Mouse (Mus musculus) left cerebral cortex, postnatal 25 days (tissue): ENCODE data around the gene P4htm. TPM values are rescaled to one million over a fixed set of nuclear protein-coding genes. Genes with fewer than 3 reads are reported as not detected.

Experiments
- DNase-seq, 2 experiments: peaks; one replicate each; pipeline ENCODE4 v3.0.0; 2022; ENCODE audit warnings: low spot score in 2 of 2, mixed read lengths in 1 of 2
- intact Hi-C: fragments of 180-260 bp; cut with DNase I; formaldehyde crosslinking; loops from one replicate; pipeline ENCODE4 v1.15.1; 2025
- microRNA-seq, 2 experiments: library from miRNA; unstranded; fragments of <30 nt; microRNA quantifications; one replicate each; pipeline ENCODE4 v1.2.0; 2022
- total RNA-seq, 2 experiments: library from RNA; stranded (reverse); gene quantifications; 2 replicates each; pipeline ENCODE4 v1.2.3; 2021

P4htm gene
- total RNA-seq, 2 experiments from 2014 or later: 77.2 to 82.9 TPM

DNA sequence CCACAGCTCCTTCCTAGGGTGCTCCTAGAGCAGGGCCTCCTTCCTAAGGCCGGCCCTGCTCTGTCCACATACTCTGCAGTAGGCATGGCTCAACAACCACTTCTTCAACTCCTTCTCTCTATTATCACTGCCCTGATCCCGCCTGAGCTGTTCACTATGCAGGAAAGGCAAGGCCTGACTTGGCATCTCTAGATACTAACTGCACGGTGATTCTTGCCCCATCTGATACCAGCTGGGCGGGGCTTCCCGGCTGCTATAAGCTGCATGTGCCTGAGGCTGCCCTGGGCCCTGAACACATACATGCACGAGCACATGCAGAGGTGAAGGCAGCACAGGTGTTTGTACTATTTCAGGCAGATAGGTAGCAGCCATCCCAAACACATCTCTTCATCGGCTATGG lies 33.3 kb downstream of the P4htm start:
- DNase-seq: no peak
- intact Hi-C loops: no loop called here

DNA sequence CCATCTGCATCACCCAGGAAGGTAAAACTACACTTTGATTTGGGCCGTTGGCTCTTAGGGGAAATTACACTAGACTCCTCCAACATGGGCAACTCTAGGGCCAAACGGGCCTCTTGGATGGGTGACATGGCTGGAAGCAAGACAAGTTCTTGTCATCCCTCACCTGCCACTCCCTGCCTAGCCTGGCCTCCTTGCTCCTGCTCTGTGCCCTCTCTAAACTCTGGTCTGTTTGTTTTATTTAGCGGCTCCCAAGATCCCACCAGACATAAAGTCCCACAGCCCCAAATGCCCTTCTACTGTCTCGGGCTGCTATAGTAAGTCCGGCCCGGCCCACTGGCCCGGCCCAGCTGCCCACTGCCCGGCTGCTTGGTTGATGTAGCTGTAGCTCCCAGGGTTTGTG lies 33.8 kb downstream of the P4htm start:
- intact Hi-C loops: no loop called here

DNA sequence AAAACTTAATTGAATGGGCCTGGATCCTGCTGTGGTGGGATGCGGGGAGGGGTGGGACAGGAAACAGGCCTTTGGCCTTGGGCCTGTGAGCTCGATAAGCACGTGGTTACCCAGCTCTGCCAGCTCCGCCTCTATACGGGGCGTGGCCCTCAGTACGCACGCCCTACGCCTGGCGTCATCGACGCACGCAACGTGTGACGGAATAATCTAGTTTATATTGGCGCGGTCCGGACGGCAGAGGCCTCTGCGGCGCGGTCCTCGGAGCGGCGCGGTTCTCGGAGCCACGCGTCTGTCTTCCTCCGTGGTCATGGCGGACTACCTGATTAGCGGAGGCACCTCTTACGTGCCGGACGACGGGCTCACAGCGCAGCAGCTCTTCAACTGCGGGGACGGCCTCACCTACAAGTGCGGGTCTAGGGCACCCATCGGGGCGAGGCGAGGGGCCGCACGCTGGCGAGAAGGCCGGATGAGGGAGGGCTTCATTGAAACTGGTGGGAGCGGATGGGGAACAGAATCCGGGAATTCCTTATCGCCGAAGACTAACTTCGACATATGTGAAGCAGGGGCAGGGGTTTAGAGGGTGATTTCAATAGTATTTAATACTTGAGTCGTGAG lies 37.1 kb downstream of the P4htm start, which contains the start of gene Impdh2:
Gene Impdh2 (plus strand): TSS at position 60 of the 615 bp plus-strand sequence.
- intact Hi-C loops: no loop called here
- DNase-seq: peak; percentile 93 to 96

More for the DNA sequence above, 33.8 kb downstream of the P4htm start:
- DNase-seq: no peak

DNA sequence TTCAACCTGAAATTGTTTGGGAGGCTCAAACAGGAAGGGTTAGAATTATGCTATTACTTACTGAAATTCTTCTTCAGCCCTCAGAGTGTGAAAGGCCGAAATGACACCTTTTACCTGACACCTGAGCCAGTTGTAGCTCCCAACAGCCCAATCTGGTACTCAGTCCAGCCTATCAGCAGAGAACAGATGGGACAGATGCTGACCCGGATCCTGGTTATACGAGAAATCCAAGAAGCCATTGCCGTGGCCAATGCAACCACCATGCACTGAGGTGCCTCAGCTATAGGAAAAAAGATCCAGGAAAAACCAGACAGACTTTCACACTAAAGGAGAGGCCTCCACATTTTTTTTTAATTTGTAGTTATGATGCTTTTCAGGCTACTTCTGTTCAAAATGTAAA lies 38.3 kb downstream of the P4htm start:
- intact Hi-C loops: no loop called here
- no peak for DNase-seq

DNA sequence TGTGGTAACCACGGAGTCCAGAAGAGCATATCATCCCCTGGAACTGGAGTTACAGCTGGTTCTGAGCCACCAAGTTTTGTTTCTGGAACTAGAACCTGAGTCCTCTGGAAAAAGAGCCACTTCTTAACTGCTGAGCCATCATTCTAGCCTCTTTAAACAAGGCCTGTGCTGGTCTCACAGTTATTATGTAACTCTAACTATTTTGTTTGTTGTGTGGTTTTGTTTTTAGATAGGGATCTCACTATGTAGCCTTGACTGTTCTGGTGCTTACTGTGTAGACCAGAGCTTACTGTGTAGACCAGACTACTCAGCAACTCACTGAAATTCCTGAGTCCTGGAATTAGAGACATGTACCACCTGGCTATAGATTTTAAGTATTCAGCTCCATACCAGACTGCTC lies 50.6 kb downstream of the P4htm start:
- intact Hi-C loops: no loop called here
- no peak for DNase-seq

DNA sequence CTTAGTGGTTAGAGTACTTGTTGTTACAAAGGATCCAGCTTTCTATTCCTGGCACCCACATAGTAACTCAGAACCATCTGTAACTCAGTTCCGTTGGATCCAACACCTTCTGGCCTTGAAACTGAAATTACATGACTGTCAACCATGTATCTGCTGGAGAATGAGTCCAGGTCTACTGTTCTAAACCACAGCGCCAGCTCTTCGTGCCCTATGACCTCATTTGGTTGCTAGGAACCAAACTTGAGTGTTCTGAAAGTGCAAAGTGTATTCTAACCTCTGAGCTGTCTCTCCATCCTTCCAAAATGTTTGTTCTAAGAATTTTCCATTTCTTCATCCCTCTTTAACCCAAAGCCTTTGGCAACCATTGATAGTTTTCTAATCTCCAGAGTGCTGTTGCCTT lies 51.5 kb downstream of the P4htm start:
- no peak for DNase-seq
- intact Hi-C loops: no loop called here

DNA sequence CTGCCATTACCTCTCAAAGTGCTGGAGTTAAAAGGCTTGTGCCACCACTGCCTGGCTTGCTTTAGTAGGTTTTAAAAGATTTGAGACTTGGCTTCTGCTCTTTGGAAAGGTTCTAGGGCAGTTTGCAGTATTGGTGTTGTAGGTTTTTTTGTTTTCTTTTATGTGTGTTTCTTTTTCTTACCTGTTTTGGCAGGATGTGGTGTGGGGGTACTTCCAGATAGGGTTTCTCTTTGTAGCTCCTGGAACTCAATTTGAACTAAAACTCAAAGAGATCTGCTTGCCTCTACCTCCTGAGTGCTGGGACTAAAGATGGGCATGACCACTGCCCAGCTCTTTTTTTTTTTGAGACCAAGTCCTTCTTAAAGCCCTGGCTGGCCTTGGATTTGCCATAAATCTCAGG lies 56.6 kb downstream of the P4htm start:
- DNase-seq: no peak
- intact Hi-C loops: no loop called here

DNA sequence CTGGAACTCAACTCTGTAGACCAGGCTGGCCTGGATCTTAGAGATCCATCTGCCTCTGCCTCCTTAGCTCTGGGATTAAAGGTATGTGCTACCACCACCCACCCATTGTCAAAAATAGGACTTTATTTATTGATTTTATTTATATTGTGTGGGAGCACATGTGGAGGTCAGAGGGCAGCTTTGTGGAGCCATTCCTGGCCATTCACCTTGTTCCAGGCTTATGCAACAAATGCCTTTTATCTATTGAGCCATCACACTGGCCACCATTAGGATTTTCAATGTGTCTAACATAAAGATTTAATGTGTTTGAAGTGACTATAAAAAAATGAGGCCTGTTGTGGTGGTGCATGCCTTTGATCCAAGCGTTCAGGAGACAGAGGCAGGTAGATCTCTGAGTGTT lies 66.0 kb downstream of the P4htm start:
- intact Hi-C loops: no loop called here
- no peak for DNase-seq

DNA sequence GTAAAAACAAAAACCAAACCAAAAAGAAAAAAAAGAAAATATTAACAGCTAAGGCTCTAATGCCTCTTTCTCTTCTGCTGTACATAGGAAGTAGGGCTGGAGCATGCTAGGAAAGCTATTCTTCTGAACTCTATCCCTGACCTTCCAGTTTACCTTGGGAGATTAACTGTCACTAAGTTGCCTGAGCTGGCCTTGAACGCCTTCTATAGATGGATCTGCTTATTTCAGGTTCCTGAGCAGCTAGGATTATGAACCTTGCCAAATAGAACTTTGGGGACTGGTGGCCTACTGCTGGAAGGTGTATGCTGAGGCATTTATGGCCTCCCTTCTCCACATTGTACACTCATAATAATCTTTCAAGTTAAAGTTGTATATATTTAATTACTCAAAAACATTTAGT lies 66.5 kb downstream of the P4htm start:
- intact Hi-C loops: no loop called here
- no peak for DNase-seq

Small RNA genes within 50 kb of the gene (microRNA-seq; reads per million reads assigned to microRNA genes)
- 0 reads per million in 2 experiments for gene Gm24083
- 0 reads per million in 2 experiments for gene Mir191
- gene Mir425: 930 to 996 reads per million in 2 experiments

Other genes starting within 250 kb of the P4htm start
- gene Usp4, start 249.8 kb downstream of the P4htm start, total RNA-seq: 100 to 1,000 TPM; 117 TPM
- gene 1700102P08Rik, start 204.9 kb downstream of the P4htm start, total RNA-seq: 1 to 10 TPM; 2.4 to 3.0 TPM
- under 1 TPM; 0.32 TPM for gene Ccdc36, start 169.2 kb downstream of the P4htm start, total RNA-seq
- not detected for gene BC048562, start 161.2 kb downstream of the P4htm start, total RNA-seq
- gene Ccdc71, start 137.1 kb downstream of the P4htm start, total RNA-seq: 10 to 100 TPM; 40.3 to 42.2 TPM
- 10 to 100 TPM; 30.3 to 36.7 TPM for gene Klhdc8b, start 136.1 kb downstream of the P4htm start, total RNA-seq
- gene Lamb2, start 117.9 kb downstream of the P4htm start, total RNA-seq: 10 to 100 TPM; 30.6 to 31.9 TPM
- 100 to 1,000 TPM; 143 to 147 TPM for gene Usp19, start 107.1 kb downstream of the P4htm start, total RNA-seq
- gene Qars, start 90.0 kb downstream of the P4htm start, total RNA-seq: 10 to 100 TPM; 75.3 to 84.4 TPM
- gene Qrich1, start 80.9 kb downstream of the P4htm start, total RNA-seq: 100 to 1,000 TPM; 136 to 141 TPM
- gene Impdh2, start 37.4 kb downstream of the P4htm start, total RNA-seq: 10 to 100 TPM; 55.3 to 55.4 TPM
- 10 to 100 TPM; 53.1 to 58.2 TPM for gene Ndufaf3, start 30.2 kb downstream of the P4htm start, total RNA-seq
- gene Dalrd3, start 27.8 kb downstream of the P4htm start, total RNA-seq: 10 to 100 TPM; 83.8 to 85.2 TPM
- gene Wdr6, start 18.9 kb downstream of the P4htm start, total RNA-seq: 100 to 1,000 TPM; 112 to 126 TPM
- gene Arih2, start 51.7 kb upstream of the P4htm start, total RNA-seq: 10 to 100 TPM; 48.3 to 50.9 TPM
- 10 to 100 TPM; 12.6 to 14.4 TPM for gene Slc25a20, start 64.4 kb upstream of the P4htm start, total RNA-seq
- gene Prkar2a, start 91.6 kb upstream of the P4htm start, total RNA-seq: 10 to 100 TPM; 45.5 to 49.1 TPM
- gene Ip6k2, start 186.1 kb upstream of the P4htm start, total RNA-seq: 100 to 1,000 TPM; 152 to 153 TPM
- 10 to 100 TPM; 54.4 to 60.5 TPM for gene Nckipsd, start 210.7 kb upstream of the P4htm start, total RNA-seq
- gene Celsr3, start 228.7 kb upstream of the P4htm start, total RNA-seq: 10 to 100 TPM; 46.8 to 61.9 TPM